Mouse (Mus musculus): ENCODE results near the gene Ephx4. TPM values are rescaled to one million over a fixed set of nuclear protein-coding genes. Genes with fewer than 3 reads are reported as not detected.
"Not testable (repeated sequence)": the region's sequence is repeated elsewhere in the genome, so short reads cannot be mapped to it uniquely, and the experiment has no call there.

Gene Ephx4
- total RNA-seq (2015) (not detected in 2 replicates), total RNA-seq (2017) (not detected in 2 replicates)

- no peak for ATAC-seq (replicated peaks; ENCODE audit: poor library complexity)
Observed at GRCm38 (mm10) chr5:107402436-107402835, at the start of gene Ephx4. Gene Ephx4 (plus strand): TSS chr5:107402736.

GRCm38 (mm10) chr5:107353981-107354380, 48.6 kb upstream of the Ephx4 start:
- no peak for ATAC-seq (replicated peaks; ENCODE audit: poor library complexity)

GRCm38 (mm10) chr5:107355801-107356200, 46.7 kb upstream of the Ephx4 start:
- ATAC-seq (replicated peaks; ENCODE audit: poor library complexity), result no peak

- no peak for ATAC-seq (replicated peaks; ENCODE audit: poor library complexity)
Observed at GRCm38 (mm10) chr5:107357723-107358122, 44.8 kb upstream of the Ephx4 start.

GRCm38 (mm10) chr5:107359395-107360053, 43.0 kb upstream of the Ephx4 start:
- ATAC-seq (replicated peaks; ENCODE audit: poor library complexity), result peak; percentile 100

- ATAC-seq (replicated peaks; ENCODE audit: poor library complexity), result no peak
Observed at GRCm38 (mm10) chr5:107360054-107360730, 42.3 kb upstream of the Ephx4 start.

- ATAC-seq (replicated peaks; ENCODE audit: poor library complexity), result no peak
Observed at GRCm38 (mm10) chr5:107370040-107370439, 32.5 kb upstream of the Ephx4 start.

- ATAC-seq (replicated peaks; ENCODE audit: poor library complexity), result no peak
Observed at GRCm38 (mm10) chr5:107371335-107371734, 31.2 kb upstream of the Ephx4 start.

GRCm38 (mm10) chr5:107373256-107373655, 29.3 kb upstream of the Ephx4 start:
- peak; percentile 71 for ATAC-seq (replicated peaks; ENCODE audit: poor library complexity)

GRCm38 (mm10) chr5:107386448-107386847, 16.1 kb upstream of the Ephx4 start:
- ATAC-seq (replicated peaks; ENCODE audit: poor library complexity), result not testable (repeated sequence)

- no peak for ATAC-seq (replicated peaks; ENCODE audit: poor library complexity)
Observed at GRCm38 (mm10) chr5:107387788-107388187, 14.7 kb upstream of the Ephx4 start.

GRCm38 (mm10) chr5:107389373-107389772, 13.2 kb upstream of the Ephx4 start:
- ATAC-seq (replicated peaks; ENCODE audit: poor library complexity), result no peak

- ATAC-seq (replicated peaks; ENCODE audit: poor library complexity), result no peak
Observed at GRCm38 (mm10) chr5:107394437-107394836, 8.1 kb upstream of the Ephx4 start.

GRCm38 (mm10) chr5:107403011-107403946, 743 bp downstream of the Ephx4 start:
- ATAC-seq (replicated peaks; ENCODE audit: poor library complexity), result peak; percentile 46; the same call in 1 of the 2 replicates

GRCm38 (mm10) chr5:107403947-107404684, 1.6 kb downstream of the Ephx4 start:
- no peak for ATAC-seq (replicated peaks; ENCODE audit: poor library complexity)

- ATAC-seq (replicated peaks; ENCODE audit: poor library complexity), result no peak
Observed at GRCm38 (mm10) chr5:107405361-107405760, 2.8 kb downstream of the Ephx4 start.

GRCm38 (mm10) chr5:107410305-107410704, 7.8 kb downstream of the Ephx4 start:
- ATAC-seq (replicated peaks; ENCODE audit: poor library complexity), result no peak

- no peak for ATAC-seq (replicated peaks; ENCODE audit: poor library complexity)
Observed at GRCm38 (mm10) chr5:107411326-107411725, 8.8 kb downstream of the Ephx4 start.

GRCm38 (mm10) chr5:107412285-107412684, 9.7 kb downstream of the Ephx4 start:
- peak; percentile 54 for ATAC-seq (replicated peaks; ENCODE audit: poor library complexity)

- no peak for ATAC-seq (replicated peaks; ENCODE audit: poor library complexity)
Observed at GRCm38 (mm10) chr5:107415098-107415497, 12.6 kb downstream of the Ephx4 start.

GRCm38 (mm10) chr5:107421676-107422075, 19.1 kb downstream of the Ephx4 start:
- ATAC-seq (replicated peaks; ENCODE audit: poor library complexity), result no peak

Measured in megakaryocyte progenitor cell, adult 5-6 weeks (primary cell).